Mouse (Mus musculus): ENCODE data around the gene Naaladl2. TPM values are rescaled to one million over a fixed set of nuclear protein-coding genes. Genes with fewer than 3 reads are reported as not detected.

The Naaladl2 gene
- polyA plus RNA-seq, 1 experiment from 2014 or later, result 2.0 TPM

- 78% methylated on average over 3 of the region's 3 CpGs for WGBS
- Histone ChIP-seq H3K9me3 (ENCODE audit: control insufficient read depth, low read length) (no peaks in the 10 kb centered on the region), H3K27ac (ENCODE audit: low read length) (no peak overlapping the region), H3K9ac (ENCODE audit: low read length) (no peak overlapping the region), H3K4me3 (ENCODE audit: low read length) (no peak overlapping the region), H3K27me3 (ENCODE audit: control insufficient read depth, insufficient read depth, low read depth, low read length) (no peaks in the 10 kb centered on the region), H3K4me1 (replicated peaks; ENCODE audit: control insufficient read depth, insufficient read depth, low read length) (no peaks in the 10 kb centered on the region), H3K4me2 (ENCODE audit: low read depth, low read length) (no peak overlapping the region), H3K36me3 (ENCODE audit: control insufficient read depth, insufficient read depth, low read length) (no peaks in the 10 kb centered on the region)
- no peak for ATAC-seq (ENCODE audit: low read depth)
Measured at GRCm38 (mm10) chr3:24888801-24889200, 255.3 kb downstream of the Naaladl2 start.

- Histone ChIP-seq H3K4me2 (ENCODE audit: low read depth, low read length) (no peak overlapping the region), H3K36me3 (ENCODE audit: control insufficient read depth, insufficient read depth, low read length) (no peaks in the 10 kb centered on the region), H3K4me3 (ENCODE audit: low read length) (no peak overlapping the region), H3K4me1 (replicated peaks; ENCODE audit: control insufficient read depth, insufficient read depth, low read length) (no peaks in the 10 kb centered on the region), H3K9ac (ENCODE audit: low read length) (no peak overlapping the region), H3K27ac (ENCODE audit: low read length) (no peak overlapping the region), H3K27me3 (ENCODE audit: control insufficient read depth, insufficient read depth, low read depth, low read length) (no peaks in the 10 kb centered on the region), H3K9me3 (ENCODE audit: control insufficient read depth, low read length) (no peaks in the 10 kb centered on the region)
- 85% methylated on average over 1 of the region's 1 CpGs for WGBS
- no peak for ATAC-seq (ENCODE audit: low read depth)
Measured at GRCm38 (mm10) chr3:24872254-24872653, 271.8 kb downstream of the Naaladl2 start.

- no peaks in the 10 kb centered on the region for H3K9me3 ChIP-seq (ENCODE audit: control insufficient read depth, low read length)
- no peaks in the 10 kb centered on the region for H3K4me1 ChIP-seq (replicated peaks; ENCODE audit: control insufficient read depth, insufficient read depth, low read length)
- H3K4me3 ChIP-seq (ENCODE audit: low read length), result no peak overlapping the region
- 62% methylated on average over 2 of the region's 2 CpGs for WGBS
- no peak overlapping the region for H3K27ac ChIP-seq (ENCODE audit: low read length)
- ATAC-seq (ENCODE audit: low read depth), result no peak
- no peak overlapping the region for H3K4me2 ChIP-seq (ENCODE audit: low read depth, low read length)
- H3K27me3 ChIP-seq (ENCODE audit: control insufficient read depth, insufficient read depth, low read depth, low read length), result no peaks in the 10 kb centered on the region
- H3K9ac ChIP-seq (ENCODE audit: low read length), result no peak overlapping the region
- H3K36me3 ChIP-seq (ENCODE audit: control insufficient read depth, insufficient read depth, low read length), result no peaks in the 10 kb centered on the region
Measured at GRCm38 (mm10) chr3:24852936-24853335, 291.1 kb downstream of the Naaladl2 start.

GRCm38 (mm10) chr3:24796739-24797138 is 347.3 kb downstream of the Naaladl2 start:
- Histone ChIP-seq H3K9ac (ENCODE audit: low read length) (no peak overlapping the region), H3K4me1 (replicated peaks; ENCODE audit: control insufficient read depth, insufficient read depth, low read length) (no peaks in the 10 kb centered on the region), H3K27me3 (ENCODE audit: control insufficient read depth, insufficient read depth, low read depth, low read length) (no peaks in the 10 kb centered on the region), H3K9me3 (ENCODE audit: control insufficient read depth, low read length) (no peaks in the 10 kb centered on the region), H3K4me3 (ENCODE audit: low read length) (no peak overlapping the region), H3K27ac (ENCODE audit: low read length) (no peak overlapping the region), H3K36me3 (ENCODE audit: control insufficient read depth, insufficient read depth, low read length) (no peaks in the 10 kb centered on the region), H3K4me2 (ENCODE audit: low read depth, low read length) (no peak overlapping the region)
- ATAC-seq (ENCODE audit: low read depth), result peak; percentile 49; the same call in 1 of the 2 replicates
- WGBS, result 30% methylated on average over 2 of the region's 2 CpGs

GRCm38 (mm10) chr3:24787451-24788148 is 356.5 kb downstream of the Naaladl2 start:
- H3K4me1 ChIP-seq (replicated peaks; ENCODE audit: control insufficient read depth, insufficient read depth, low read length), result no peaks in the 10 kb centered on the region
- no peak overlapping the region for H3K27ac ChIP-seq (ENCODE audit: low read length)
- 79% methylated on average over 1 of the region's 1 CpGs for WGBS
- no peaks in the 10 kb centered on the region for H3K36me3 ChIP-seq (ENCODE audit: control insufficient read depth, insufficient read depth, low read length)
- no peak overlapping the region for H3K4me3 ChIP-seq (ENCODE audit: low read length)
- H3K9ac ChIP-seq (ENCODE audit: low read length), result no peak overlapping the region
- H3K4me2 ChIP-seq (ENCODE audit: low read depth, low read length), result no peak overlapping the region
- no peak for ATAC-seq (ENCODE audit: low read depth)
- no peaks in the 10 kb centered on the region for H3K27me3 ChIP-seq (ENCODE audit: control insufficient read depth, insufficient read depth, low read depth, low read length)
- no peaks in the 10 kb centered on the region for H3K9me3 ChIP-seq (ENCODE audit: control insufficient read depth, low read length)

- 78% methylated on average over 3 of the region's 3 CpGs for WGBS
- Histone ChIP-seq H3K27me3 (ENCODE audit: control insufficient read depth, insufficient read depth, low read depth, low read length) (no peaks in the 10 kb centered on the region), H3K36me3 (ENCODE audit: control insufficient read depth, insufficient read depth, low read length) (no peaks in the 10 kb centered on the region), H3K4me3 (ENCODE audit: low read length) (no peak overlapping the region), H3K4me1 (replicated peaks; ENCODE audit: control insufficient read depth, insufficient read depth, low read length) (no peaks in the 10 kb centered on the region), H3K9ac (ENCODE audit: low read length) (no peak overlapping the region), H3K27ac (ENCODE audit: low read length) (no peak overlapping the region), H3K4me2 (ENCODE audit: low read depth, low read length) (no peak overlapping the region), H3K9me3 (ENCODE audit: control insufficient read depth, low read length) (no peaks in the 10 kb centered on the region)
- ATAC-seq (ENCODE audit: low read depth), result no peak
Measured at GRCm38 (mm10) chr3:24784108-24784507, 360.0 kb downstream of the Naaladl2 start.

- Histone ChIP-seq H3K4me3 (ENCODE audit: low read length) (peak overlapping the region; percentile 45), H3K9ac (ENCODE audit: low read length) (no peak overlapping the region), H3K36me3 (ENCODE audit: control insufficient read depth, insufficient read depth, low read length) (no peaks in the 10 kb centered on the region), H3K27me3 (ENCODE audit: control insufficient read depth, insufficient read depth, low read depth, low read length) (no peaks in the 10 kb centered on the region), H3K4me1 (replicated peaks; ENCODE audit: control insufficient read depth, insufficient read depth, low read length) (no peaks in the 10 kb centered on the region), H3K27ac (ENCODE audit: low read length) (peak overlapping the region; percentile 80), H3K4me2 (ENCODE audit: low read depth, low read length) (peak overlapping the region; percentile 55), H3K9me3 (ENCODE audit: control insufficient read depth, low read length) (no peaks in the 10 kb centered on the region)
- 19% methylated on average over 7 of the region's 7 CpGs for WGBS
- peak; percentile 84 for ATAC-seq (ENCODE audit: low read depth)
Measured at GRCm38 (mm10) chr3:24783462-24783829, 360.6 kb downstream of the Naaladl2 start.

GRCm38 (mm10) chr3:24782784-24783461 is 361.1 kb downstream of the Naaladl2 start:
- Histone ChIP-seq H3K36me3 (ENCODE audit: control insufficient read depth, insufficient read depth, low read length) (no peaks in the 10 kb centered on the region), H3K4me3 (ENCODE audit: low read length) (peak overlapping the region; percentile 45), H3K9ac (ENCODE audit: low read length) (peak overlapping the region; percentile 47), H3K4me1 (replicated peaks; ENCODE audit: control insufficient read depth, insufficient read depth, low read length) (0 out of 2 replicates have a peak, but pooled peaks cover 3% of the 10 kb centered on the region), H3K27ac (ENCODE audit: low read length) (peak overlapping the region; percentile 80), H3K27me3 (ENCODE audit: control insufficient read depth, insufficient read depth, low read depth, low read length) (no peaks in the 10 kb centered on the region), H3K9me3 (ENCODE audit: control insufficient read depth, low read length) (no peaks in the 10 kb centered on the region), H3K4me2 (ENCODE audit: low read depth, low read length) (peak overlapping the region; percentile 55)
- WGBS, result 9% methylated on average over 10 of the region's 10 CpGs
- ATAC-seq (ENCODE audit: low read depth), result peak; percentile 75

- Histone ChIP-seq H3K4me3 (ENCODE audit: low read length) (no peak overlapping the region), H3K4me2 (ENCODE audit: low read depth, low read length) (no peak overlapping the region), H3K27ac (ENCODE audit: low read length) (no peak overlapping the region), H3K27me3 (ENCODE audit: control insufficient read depth, insufficient read depth, low read depth, low read length) (no peaks in the 10 kb centered on the region), H3K36me3 (ENCODE audit: control insufficient read depth, insufficient read depth, low read length) (no peaks in the 10 kb centered on the region), H3K9ac (ENCODE audit: low read length) (no peak overlapping the region), H3K4me1 (replicated peaks; ENCODE audit: control insufficient read depth, insufficient read depth, low read length) (0 out of 2 replicates have a peak, but pooled peaks cover 3% of the 10 kb centered on the region), H3K9me3 (ENCODE audit: control insufficient read depth, low read length) (no peaks in the 10 kb centered on the region)
- ATAC-seq (ENCODE audit: low read depth), result no peak
- 83% methylated on average over 2 of the region's 2 CpGs for WGBS
Measured at GRCm38 (mm10) chr3:24781687-24782086, 362.4 kb downstream of the Naaladl2 start.
